Mouse (Mus musculus) forebrain, embryonic 14.5 days (tissue): Measurements from ENCODE around the gene Nipsnap3a. TPM values are rescaled to one million over a fixed set of nuclear protein-coding genes. Genes with fewer than 3 reads are reported as not detected.
A peak's percentile ranks its signal among the peaks of the same experiment; 100 is the strongest.

ENCODE experiments used
- ATAC-seq: fragments of 200-750 bp; cut with Nextera tagmentation; 2 replicates; pipeline ENCODE4 v1.8.0; 2017; ENCODE audit warnings: mild to moderate bottlenecking, moderate library complexity
- DNase-seq: peaks from one replicate; pipeline ENCODE4 v3.0.0-alpha.2; 2015; ENCODE audit warnings: low spot score
- H3K27ac ChIP-seq: fragments of 300-500 bp; sonication (generic); 2 replicates; pipeline ENCODE4 v1.5.1; 2014; ENCODE audit warnings: low read depth, mild to moderate bottlenecking, control low read depth, low read length, moderate library complexity
- H3K27me3 ChIP-seq: fragments of 300-500 bp; sonication (generic); replicated peaks from 2 replicates; pipeline ENCODE4 v1.6.1; 2014; ENCODE audit warnings: low read length, control low read depth, mixed read lengths; ENCODE audit not compliant: control insufficient read depth, insufficient read depth
- H3K36me3 ChIP-seq: fragments of 300-500 bp; sonication (generic); 2 replicates; pipeline ENCODE4 v1.6.1; 2014; ENCODE audit warnings: low read length, control low read depth; ENCODE audit not compliant: control insufficient read depth, insufficient read depth
- H3K4me1 ChIP-seq: fragments of 300-500 bp; sonication (generic); 2 replicates; pipeline ENCODE4 v1.6.1; 2014; ENCODE audit warnings: antibody characterized with exemption, low read length, control low read depth; ENCODE audit not compliant: control insufficient read depth, insufficient read depth
- H3K4me2 ChIP-seq: fragments of 300-500 bp; sonication (generic); 2 replicates; pipeline ENCODE4 v1.6.1; 2014; ENCODE audit warnings: mild to moderate bottlenecking, control low read depth, low read length
- H3K4me3 ChIP-seq: fragments of 300-500 bp; sonication (generic); 2 replicates; pipeline ENCODE4 v1.5.1; 2014; ENCODE audit warnings: low read depth, low read length, control low read depth
- H3K9ac ChIP-seq: fragments of 300-500 bp; sonication (generic); 2 replicates; pipeline ENCODE4 v1.6.1; 2014; ENCODE audit warnings: mild to moderate bottlenecking, low read length, control low read depth, moderate library complexity
- H3K9me3 ChIP-seq: fragments of 300-500 bp; sonication (generic); replicated peaks from 2 replicates; pipeline ENCODE4 v1.6.1; 2016; ENCODE audit warnings: low read length, control low read depth, mixed read lengths; ENCODE audit not compliant: control insufficient read depth
- WGBS: fragments of 180-500 bp; shearing (Covaris S2); extraction: QIAGEN DNeasy Blood & Tissue Kit; methylation state at CpG from one replicate; pipeline ENCODE4 v1.1.7; 2014; 5-methylcytosine and 5-hydroxymethylcytosine counted together
- polyA plus RNA-seq: library from polyadenylated mRNA; unstranded; fragments of >200 nt; fragmentation: Nextera tagmentation; extraction: Ambion mirVana; gene quantifications from 2 replicates; pipeline ENCODE4 v1.2.1, GENCODE M21; 2014

The Nipsnap3a gene
- polyA plus RNA-seq, 1 experiment from 2014 or later = not detected

DNA sequence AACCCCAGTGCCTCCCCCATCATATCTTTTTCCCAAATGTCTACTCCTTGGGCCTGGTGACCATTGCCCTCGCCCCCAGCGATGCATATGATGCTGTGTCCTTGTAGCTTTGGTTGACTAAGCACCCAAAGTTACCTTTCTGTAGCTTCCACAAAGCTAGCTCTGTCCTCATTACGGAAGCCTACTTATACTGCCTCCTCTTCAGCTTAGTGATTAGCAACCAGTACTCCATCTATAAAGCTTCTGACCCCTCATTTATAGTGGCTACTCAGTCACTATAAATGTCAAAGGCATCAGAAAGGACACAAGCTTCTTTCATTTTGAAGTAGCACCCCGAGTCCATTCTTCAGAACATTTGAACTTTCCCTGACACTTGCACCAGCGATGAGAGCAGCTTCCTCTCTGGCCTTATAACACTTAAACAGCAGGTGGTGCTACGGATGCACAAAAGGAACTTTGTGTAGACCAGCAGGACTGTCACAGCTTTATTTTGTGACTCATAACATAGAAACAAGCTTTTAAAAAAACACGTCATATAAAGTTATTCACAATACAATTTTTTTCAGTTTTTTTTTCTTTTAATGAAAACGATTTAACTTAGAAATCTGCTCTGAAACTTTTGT, 41.4 kb downstream of the Nipsnap3a start:
- no peak overlapping the region for H3K4me2 ChIP-seq
- H3K9ac ChIP-seq = no peak overlapping the region
- no peaks in the 10 kb centered on the region for H3K4me1 ChIP-seq
- H3K4me3 ChIP-seq = no peak overlapping the region
- H3K9me3 ChIP-seq = no peaks in the 10 kb centered on the region
- DNase-seq = peak; percentile 61
- peaks cover 11% of the 10 kb centered on the region for H3K36me3 ChIP-seq
- no peak for ATAC-seq
- H3K27me3 ChIP-seq = no peaks in the 10 kb centered on the region
- WGBS = 54% methylated on average over 8 of the region's 8 CpGs
- H3K27ac ChIP-seq = no peak overlapping the region

DNA sequence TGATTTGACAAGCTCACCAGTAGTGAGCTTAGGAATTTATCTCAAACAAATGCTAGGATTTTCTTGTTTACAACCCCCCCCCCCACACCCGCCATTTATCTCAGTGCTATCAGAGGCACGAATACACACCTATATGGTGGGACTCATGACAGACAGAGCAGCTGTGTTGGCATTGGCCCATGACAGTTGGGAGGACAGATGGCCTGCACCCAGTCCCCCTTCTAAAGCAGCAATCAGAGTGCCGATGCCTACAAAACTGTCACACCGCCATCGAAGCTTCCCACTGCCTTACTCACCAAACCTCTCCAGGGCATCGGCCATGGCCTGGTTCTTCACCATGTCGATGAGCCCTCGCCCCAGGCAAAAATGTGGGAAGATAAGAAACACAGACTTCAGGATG, 54.7 kb downstream of the Nipsnap3a start:
- Histone ChIP-seq H3K9ac (no peak overlapping the region), H3K27me3 (no peaks in the 10 kb centered on the region), H3K27ac (no peak overlapping the region), H3K4me2 (no peak overlapping the region), H3K9me3 (no peaks in the 10 kb centered on the region), H3K4me1 (no peaks in the 10 kb centered on the region), H3K4me3 (no peak overlapping the region), H3K36me3 (peaks cover 14% of the 10 kb centered on the region; the same call in 1 of the 2 replicates)
- DNase-seq (peak; percentile 57), ATAC-seq (peak; percentile 89; the same call in 1 of the 2 replicates)
- 85% methylated on average over 8 of the region's 8 CpGs for WGBS

- ATAC-seq = no peak
- no peaks in the 10 kb centered on the region for H3K9me3 ChIP-seq
- H3K36me3 ChIP-seq = peaks cover 15% of the 10 kb centered on the region; the same call in 1 of the 2 replicates
- no peak overlapping the region for H3K9ac ChIP-seq
- H3K4me3 ChIP-seq = no peak overlapping the region
- no peak overlapping the region for H3K4me2 ChIP-seq
- WGBS = 85% methylated on average over 7 of the region's 7 CpGs
- no peak overlapping the region for H3K27ac ChIP-seq
- no peak for DNase-seq
- no peaks in the 10 kb centered on the region for H3K4me1 ChIP-seq
- H3K27me3 ChIP-seq = no peaks in the 10 kb centered on the region
Measured at GRCm38 (mm10) chr4:53045807-53046206, 56.7 kb downstream of the Nipsnap3a start.

- Histone ChIP-seq H3K27ac (no peak overlapping the region), H3K4me1 (no peaks in the 10 kb centered on the region), H3K9me3 (no peaks in the 10 kb centered on the region), H3K9ac (no peak overlapping the region), H3K36me3 (peaks cover 14% of the 10 kb centered on the region; the same call in 1 of the 2 replicates), H3K4me3 (no peak overlapping the region), H3K4me2 (no peak overlapping the region), H3K27me3 (no peaks in the 10 kb centered on the region)
- DNase-seq = no peak
- ATAC-seq = no peak
- WGBS = 78% methylated on average over 9 of the region's 9 CpGs
Measured at GRCm38 (mm10) chr4:53046238-53047022, 57.4 kb downstream of the Nipsnap3a start.

Other genes with a start within 250 kb of the Nipsnap3a start
- gene Olfr275, start 174.7 kb upstream of the Nipsnap3a start, polyA plus RNA-seq = not detected in 2 replicates
- gene Olfr273, start 130.0 kb upstream of the Nipsnap3a start, polyA plus RNA-seq = not detected in 2 replicates
- gene Olfr272, start 70.1 kb upstream of the Nipsnap3a start, polyA plus RNA-seq = not detected in 2 replicates
- not detected in 2 replicates for gene Olfr270, start 24.7 kb upstream of the Nipsnap3a start, polyA plus RNA-seq
- gene Nipsnap3b, start 22.6 kb downstream of the Nipsnap3a start, polyA plus RNA-seq = 173 and 182 TPM in 2 replicates
- gene Abca1, start 170.6 kb downstream of the Nipsnap3a start, polyA plus RNA-seq = 9.6 and 12.3 TPM in 2 replicates